Mouse (Mus musculus) stomach, embryonic 14.5 days (tissue): Measurements from ENCODE around the gene Rasip1. TPM values are rescaled to one million over a fixed set of nuclear protein-coding genes. Genes with fewer than 3 reads are reported as not detected.

Experiments
- ATAC-seq: fragments of 200-750 bp; cut with Nextera tagmentation; 2 replicates; pipeline ENCODE4 v1.8.0; 2017; ENCODE audit warnings: low read depth, moderate TSS enrichment; ENCODE audit not compliant: insufficient number of reproducible peaks, insufficient read depth, low FRiP score
- H3K27ac ChIP-seq: fragments of 300-500 bp; sonication (generic); 2 replicates; pipeline ENCODE4 v1.5.1; 2014; ENCODE audit warnings: mild to moderate bottlenecking, low read length, moderate library complexity, mixed read lengths
- H3K27me3 ChIP-seq: fragments of 300-500 bp; sonication (generic); 2 replicates; pipeline ENCODE4 v1.6.1; 2014; ENCODE audit warnings: low read length, control low read depth, mixed read lengths; ENCODE audit not compliant: control insufficient read depth, insufficient read depth
- H3K36me3 ChIP-seq: fragments of 300-500 bp; sonication (generic); 2 replicates; pipeline ENCODE4 v1.6.1; 2014; ENCODE audit warnings: mild to moderate bottlenecking, control low read depth, low read length, moderate library complexity, mixed read lengths; ENCODE audit not compliant: control insufficient read depth, insufficient read depth
- H3K4me1 ChIP-seq: fragments of 300-500 bp; sonication (generic); 2 replicates; pipeline ENCODE4 v1.6.1; 2014; ENCODE audit warnings: low read length, control low read depth, mixed read lengths; ENCODE audit not compliant: control insufficient read depth, insufficient read depth
- H3K4me2 ChIP-seq: fragments of 300-500 bp; sonication (generic); replicated peaks from 2 replicates; pipeline ENCODE4 v1.6.1; 2014; ENCODE audit warnings: low read depth, low read length, control low read depth
- H3K4me3 ChIP-seq: fragments of 300-500 bp; sonication (generic); 2 replicates; pipeline ENCODE4 v1.5.1; 2014; ENCODE audit warnings: low read depth, low read length, control low read depth
- H3K9ac ChIP-seq: fragments of 300-500 bp; sonication (generic); replicated peaks from 2 replicates; pipeline ENCODE4 v1.6.1; 2014; ENCODE audit warnings: low read depth, mild to moderate bottlenecking, control low read depth, low read length, moderate library complexity, mixed read lengths
- H3K9me3 ChIP-seq: fragments of 300-500 bp; sonication (generic); 2 replicates; pipeline ENCODE4 v1.6.1; 2016; ENCODE audit warnings: low read depth, low read length, control low read depth; ENCODE audit not compliant: control insufficient read depth
- WGBS: fragments of 180-500 bp; shearing (Covaris S2); extraction: QIAGEN DNeasy Blood & Tissue Kit; methylation state at CpG from one replicate; pipeline ENCODE4 v1.1.7; 2014; 5-methylcytosine and 5-hydroxymethylcytosine counted together
- polyA plus RNA-seq: library from polyadenylated mRNA; unstranded; fragments of >200 nt; fragmentation: Nextera tagmentation; extraction: Ambion mirVana; gene quantifications from 2 replicates; pipeline ENCODE4 v1.2.1, GENCODE M21; 2014

Gene Rasip1
- polyA plus RNA-seq, 1 experiment from 2014 or later = 6.2 TPM

- peak; percentile 88 for ATAC-seq
- H3K4me3 ChIP-seq = peak overlapping the region; percentile 19
- H3K4me1 ChIP-seq = peaks cover 37% of the 10 kb centered on the region
- 20% methylated on average over 29 of the region's 29 CpGs for WGBS
- H3K9ac ChIP-seq = no peak overlapping the region
- H3K4me2 ChIP-seq = peak overlapping the region; percentile 39
- peaks cover 3% of the 10 kb centered on the region; the same call in 1 of the 2 replicates for H3K36me3 ChIP-seq
- H3K27me3 ChIP-seq = no peaks in the 10 kb centered on the region
- no peaks in the 10 kb centered on the region; the same call in 1 of the 2 replicates for H3K9me3 ChIP-seq
- H3K27ac ChIP-seq = no peak overlapping the region
Measured at GRCm38 (mm10) chr7:45638623-45639401, 11.5 kb downstream of the Rasip1 start.

GRCm38 (mm10) chr7:45639561-45640027 is 12.3 kb downstream of the Rasip1 start, which contains the start of gene Mamstr:
Gene Mamstr (plus strand): TSS chr7:45639977.
- Histone ChIP-seq H3K36me3 (peaks cover 3% of the 10 kb centered on the region; the same call in 1 of the 2 replicates), H3K27ac (no peak within 1 kb of the TSS), H3K27me3 (no peaks in the 10 kb centered on the region), H3K9me3 (no peaks in the 10 kb centered on the region; the same call in 1 of the 2 replicates), H3K4me2 (no peak within 1 kb of the TSS), H3K4me3 (no peak within 1 kb of the TSS), H3K4me1 (peaks cover 42% of the 10 kb centered on the region), H3K9ac (no peak within 1 kb of the TSS)
- no peak for ATAC-seq
- WGBS = 26% methylated on average over 19 of the region's 19 CpGs

- Histone ChIP-seq H3K9ac (no peak overlapping the region), H3K27ac (no peak overlapping the region)
- WGBS = 76% methylated on average over 19 of the region's 19 CpGs
Measured at GRCm38 (mm10) chr7:45640191-45640957, 13.1 kb downstream of the Rasip1 start.

GRCm38 (mm10) chr7:45641391-45642040 is 14.2 kb downstream of the Rasip1 start:
- Histone ChIP-seq H3K9ac (no peak overlapping the region), H3K4me1 (peaks cover 46% of the 10 kb centered on the region), H3K9me3 (no peaks in the 10 kb centered on the region), H3K27ac (peak overlapping the region; percentile 11; the same call in 1 of the 2 replicates), H3K36me3 (no peaks in the 10 kb centered on the region), H3K27me3 (no peaks in the 10 kb centered on the region), H3K4me2 (peak overlapping the region; percentile 84; the same call in 1 of the 2 replicates), H3K4me3 (peak overlapping the region; percentile 43; the same call in 1 of the 2 replicates)
- no peak for ATAC-seq
- 45% methylated on average over 17 of the region's 17 CpGs for WGBS

More at GRCm38 (mm10) chr7:45640191-45640957, 13.1 kb downstream of the Rasip1 start:
- Histone ChIP-seq H3K9me3 (no peaks in the 10 kb centered on the region; the same call in 1 of the 2 replicates), H3K27me3 (no peaks in the 10 kb centered on the region), H3K4me1 (peaks cover 46% of the 10 kb centered on the region), H3K4me3 (no peak overlapping the region), H3K36me3 (peaks cover 3% of the 10 kb centered on the region; the same call in 1 of the 2 replicates), H3K4me2 (no peak overlapping the region)
- no peak for ATAC-seq

GRCm38 (mm10) chr7:45642083-45642482 is 14.8 kb downstream of the Rasip1 start:
- Histone ChIP-seq H3K27ac (peak overlapping the region; percentile 11; the same call in 1 of the 2 replicates), H3K9ac (no peak overlapping the region), H3K27me3 (no peaks in the 10 kb centered on the region), H3K36me3 (no peaks in the 10 kb centered on the region), H3K4me3 (peak overlapping the region; percentile 43; the same call in 1 of the 2 replicates), H3K4me1 (peaks cover 46% of the 10 kb centered on the region), H3K9me3 (no peaks in the 10 kb centered on the region), H3K4me2 (peak overlapping the region; percentile 84)
- no peak for ATAC-seq
- 82% methylated on average over 5 of the region's 5 CpGs for WGBS

- H3K4me3 ChIP-seq = peak overlapping the region; percentile 43
- peak overlapping the region; percentile 92 for H3K27ac ChIP-seq
- peak overlapping the region; percentile 84 for H3K4me2 ChIP-seq
- no peaks in the 10 kb centered on the region for H3K27me3 ChIP-seq
- peak overlapping the region; percentile 63 for H3K9ac ChIP-seq
- no peaks in the 10 kb centered on the region for H3K9me3 ChIP-seq
- 31% methylated on average over 16 of the region's 16 CpGs for WGBS
- peaks cover 46% of the 10 kb centered on the region for H3K4me1 ChIP-seq
- H3K36me3 ChIP-seq = no peaks in the 10 kb centered on the region
- ATAC-seq = no peak
Measured at GRCm38 (mm10) chr7:45642503-45643255, 15.4 kb downstream of the Rasip1 start.

GRCm38 (mm10) chr7:45643441-45644178 is 16.3 kb downstream of the Rasip1 start:
- 4% methylated on average over 28 of the region's 28 CpGs for WGBS
- Histone ChIP-seq H3K27me3 (no peaks in the 10 kb centered on the region), H3K4me1 (peaks cover 39% of the 10 kb centered on the region), H3K4me2 (peak overlapping the region; percentile 84), H3K36me3 (no peaks in the 10 kb centered on the region), H3K4me3 (peak overlapping the region; percentile 43), H3K9me3 (no peaks in the 10 kb centered on the region), H3K27ac (peak overlapping the region; percentile 92), H3K9ac (peak overlapping the region; percentile 63)
- peak; percentile 91 for ATAC-seq
